Mouse (Mus musculus) macrophage (primary cell): ENCODE measurements around the gene Rps6ka1. TPM values are rescaled to one million over a fixed set of nuclear protein-coding genes. Genes with fewer than 3 reads are reported as not detected.

Source experiments
- H3K27ac ChIP-seq: fragments of 350-480 bp; formaldehyde crosslinking; 2 replicates; pipeline ENCODE4 v1.9.0; 2021
- H3K36me3 ChIP-seq: fragments of 350-480 bp; formaldehyde crosslinking; 2 replicates; pipeline ENCODE4 v1.9.0; 2021; ENCODE audit errors: inconsistent target
- H3K4me3 ChIP-seq: fragments of 350-480 bp; formaldehyde crosslinking; 2 replicates; pipeline ENCODE4 v1.9.0; 2021; ENCODE audit errors: inconsistent target
- H3K79me2 ChIP-seq: fragments of 350-480 bp; formaldehyde crosslinking; 2 replicates; pipeline ENCODE4 v1.9.0; 2021; ENCODE audit errors: inconsistent target
- WGBS: methylation state at CpG from one replicate; pipeline ENCODE4 v1.1.7; 2026; ENCODE audit warnings: inconsistent platforms; ENCODE audit not compliant: missing documents; 5-methylcytosine and 5-hydroxymethylcytosine counted together
- polyA plus RNA-seq: library from polyadenylated mRNA; stranded (reverse); fragments of 250-400 nt; gene quantifications from 3 replicates; pipeline ENCODE4 v1.2.4, GENCODE M21; 2018; ENCODE audit warnings: inconsistent platforms

The Rps6ka1 gene
- polyA plus RNA-seq, 1 experiment from 2014 or later: 43.0 TPM

DNA sequence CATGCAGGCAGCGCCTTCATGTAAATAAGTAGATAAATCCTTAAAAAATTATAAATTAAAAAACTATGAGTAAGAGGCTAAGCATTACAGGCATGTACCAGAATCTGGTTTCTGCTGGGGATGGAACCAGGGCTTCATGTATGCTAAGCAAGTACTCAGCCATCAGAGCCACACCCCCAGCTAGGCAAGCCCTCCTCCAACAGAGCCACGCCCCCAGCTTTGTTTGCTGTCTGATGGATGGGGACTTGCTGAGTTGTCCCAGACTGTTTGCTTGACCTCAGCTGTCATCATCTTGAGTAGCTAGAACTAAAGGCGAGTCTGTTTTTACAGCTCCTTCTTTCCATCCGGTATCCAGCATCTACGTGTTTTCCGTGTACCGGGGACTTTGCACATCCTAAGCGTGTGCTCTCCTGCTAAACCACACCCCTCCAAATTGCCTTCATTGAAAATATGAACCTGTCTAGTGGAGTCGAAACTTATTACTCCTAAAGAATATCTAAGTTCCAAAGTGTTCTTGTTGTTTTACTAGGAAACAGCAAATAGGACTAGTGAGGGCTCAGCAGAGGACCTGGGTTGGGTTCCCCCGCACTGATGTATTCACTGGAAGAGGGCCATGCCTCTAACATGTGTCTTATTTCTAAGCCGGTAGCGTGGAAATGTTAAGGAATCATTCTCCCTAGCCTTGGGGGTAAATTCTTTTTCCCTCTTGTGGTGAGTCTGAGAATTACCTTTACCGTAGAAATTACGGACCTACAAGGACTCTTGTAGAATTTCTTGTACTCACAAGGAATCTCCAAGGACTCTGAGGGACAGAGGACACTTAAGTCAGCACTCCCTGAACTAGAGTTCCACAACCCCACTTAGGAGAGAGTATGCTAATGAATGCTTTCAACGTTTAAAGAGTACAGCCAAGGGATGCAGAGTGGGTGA is 54.4 kb downstream of the Rps6ka1 start:
- Histone ChIP-seq H3K4me3 (no peak overlapping the region), H3K27ac (no peak overlapping the region)
- 77% methylated on average over 15 of the region's 15 CpGs for WGBS

DNA sequence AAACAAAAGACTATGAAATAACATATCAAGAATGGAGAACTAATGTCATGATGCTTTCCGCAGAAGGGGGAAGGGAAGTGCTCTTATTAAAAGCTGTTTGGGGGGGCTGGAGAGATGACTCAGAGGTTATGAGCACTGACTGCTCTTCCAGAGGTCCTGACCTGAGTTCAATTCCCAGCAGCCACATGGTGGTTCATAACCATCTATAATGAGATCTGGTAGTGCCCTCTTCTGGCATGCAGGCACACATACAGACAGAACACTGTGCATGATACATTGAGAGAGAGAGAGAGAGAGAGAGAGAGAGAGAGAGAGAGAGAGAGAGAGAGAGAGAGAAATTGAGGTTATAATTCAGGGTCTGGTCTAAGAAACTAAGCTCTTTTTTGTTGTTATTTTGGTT is 57.1 kb downstream of the Rps6ka1 start:
- Histone ChIP-seq H3K4me3 (no peak overlapping the region), H3K36me3 (no peaks in the 10 kb centered on the region), H3K27ac (no peak overlapping the region), H3K79me2 (no peaks in the 10 kb centered on the region)
- 0% methylated on average over 1 of the region's 1 CpGs for WGBS

More for the DNA sequence above, 54.4 kb downstream of the Rps6ka1 start:
- Histone ChIP-seq H3K79me2 (no peaks in the 10 kb centered on the region), H3K36me3 (no peaks in the 10 kb centered on the region)

GRCm38 (mm10) chr4:133829281-133830070 is 58.1 kb downstream of the Rps6ka1 start:
- Histone ChIP-seq H3K79me2 (no peaks in the 10 kb centered on the region), H3K4me3 (no peak overlapping the region), H3K36me3 (no peaks in the 10 kb centered on the region), H3K27ac (no peak overlapping the region)
- WGBS: 14% methylated on average over 9 of the region's 10 CpGs

GRCm38 (mm10) chr4:133827887-133828794 is 59.5 kb downstream of the Rps6ka1 start:
- Histone ChIP-seq H3K4me3 (no peak overlapping the region), H3K79me2 (no peaks in the 10 kb centered on the region), H3K27ac (no peak overlapping the region), H3K36me3 (no peaks in the 10 kb centered on the region)
- 38% methylated on average over 25 of the region's 25 CpGs for WGBS

GRCm38 (mm10) chr4:133827354-133827753 is 60.2 kb downstream of the Rps6ka1 start:
- no peak overlapping the region for H3K4me3 ChIP-seq
- H3K79me2 ChIP-seq: no peaks in the 10 kb centered on the region
- no peak overlapping the region for H3K27ac ChIP-seq
- no peaks in the 10 kb centered on the region for H3K36me3 ChIP-seq
- 84% methylated on average over 6 of the region's 6 CpGs for WGBS

GRCm38 (mm10) chr4:133825731-133826130 is 61.9 kb downstream of the Rps6ka1 start:
- WGBS: 66% methylated on average over 3 of the region's 3 CpGs
- Histone ChIP-seq H3K79me2 (no peaks in the 10 kb centered on the region), H3K4me3 (no peak overlapping the region), H3K36me3 (no peaks in the 10 kb centered on the region), H3K27ac (no peak overlapping the region)

GRCm38 (mm10) chr4:133820806-133821560 is 66.6 kb downstream of the Rps6ka1 start:
- Histone ChIP-seq H3K36me3 (no peaks in the 10 kb centered on the region), H3K79me2 (no peaks in the 10 kb centered on the region), H3K27ac (no peak overlapping the region), H3K4me3 (no peak overlapping the region)
- 22% methylated on average over 9 of the region's 9 CpGs for WGBS

DNA sequence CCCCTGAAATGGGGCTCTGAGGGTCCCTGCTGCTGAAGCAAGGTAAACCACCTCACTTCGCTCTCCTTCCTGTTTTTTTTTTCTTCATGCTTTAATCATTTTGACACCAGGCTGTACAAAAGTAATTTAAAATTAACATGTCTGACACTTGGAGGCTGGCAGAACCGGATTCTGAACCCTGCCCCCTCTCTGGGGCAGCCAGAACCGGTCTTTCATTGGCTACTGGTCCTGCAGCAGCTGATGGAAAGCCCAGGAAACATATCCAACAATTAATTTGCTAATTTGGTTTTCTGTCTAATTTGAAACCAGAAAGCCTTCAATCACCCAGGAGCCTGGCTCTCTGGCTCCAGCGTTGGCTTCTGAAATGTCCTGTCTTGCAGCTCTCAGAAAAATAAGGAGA is 67.4 kb downstream of the Rps6ka1 start:
- Histone ChIP-seq H3K4me3 (no peak overlapping the region), H3K27ac (no peak overlapping the region), H3K79me2 (no peaks in the 10 kb centered on the region), H3K36me3 (no peaks in the 10 kb centered on the region)
- WGBS: 16% methylated on average over 3 of the region's 4 CpGs

DNA sequence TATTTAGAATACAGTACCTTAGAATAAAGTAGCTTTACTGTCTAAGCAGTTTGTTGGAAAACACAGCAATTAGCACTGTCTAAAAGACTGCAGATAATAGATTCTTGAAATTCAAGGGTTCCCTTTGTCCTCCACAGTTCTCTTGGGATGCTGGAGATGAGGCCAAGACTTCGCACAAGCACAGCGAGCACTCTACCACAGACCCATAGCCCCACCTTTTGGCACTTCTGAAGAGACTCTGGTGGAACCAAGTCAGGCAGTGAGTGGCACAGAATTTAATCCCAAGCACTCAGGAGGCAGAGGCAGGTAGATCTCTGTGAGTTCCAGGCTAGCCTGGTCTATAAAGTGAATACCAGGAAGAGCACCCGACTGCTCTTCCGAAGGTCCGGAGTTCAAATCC is 70.2 kb downstream of the Rps6ka1 start:
- H3K36me3 ChIP-seq: no peaks in the 10 kb centered on the region
- no peak overlapping the region for H3K4me3 ChIP-seq
- H3K79me2 ChIP-seq: no peaks in the 10 kb centered on the region
- WGBS: 93% methylated on average over 5 of the region's 5 CpGs
- no peak overlapping the region for H3K27ac ChIP-seq

- Histone ChIP-seq H3K4me3 (no peak overlapping the region), H3K27ac (no peak overlapping the region), H3K79me2 (no peaks in the 10 kb centered on the region), H3K36me3 (no peaks in the 10 kb centered on the region)
- 25% methylated on average over 7 of the region's 7 CpGs for WGBS
Observed at GRCm38 (mm10) chr4:133816504-133816875, 71.1 kb downstream of the Rps6ka1 start.

DNA sequence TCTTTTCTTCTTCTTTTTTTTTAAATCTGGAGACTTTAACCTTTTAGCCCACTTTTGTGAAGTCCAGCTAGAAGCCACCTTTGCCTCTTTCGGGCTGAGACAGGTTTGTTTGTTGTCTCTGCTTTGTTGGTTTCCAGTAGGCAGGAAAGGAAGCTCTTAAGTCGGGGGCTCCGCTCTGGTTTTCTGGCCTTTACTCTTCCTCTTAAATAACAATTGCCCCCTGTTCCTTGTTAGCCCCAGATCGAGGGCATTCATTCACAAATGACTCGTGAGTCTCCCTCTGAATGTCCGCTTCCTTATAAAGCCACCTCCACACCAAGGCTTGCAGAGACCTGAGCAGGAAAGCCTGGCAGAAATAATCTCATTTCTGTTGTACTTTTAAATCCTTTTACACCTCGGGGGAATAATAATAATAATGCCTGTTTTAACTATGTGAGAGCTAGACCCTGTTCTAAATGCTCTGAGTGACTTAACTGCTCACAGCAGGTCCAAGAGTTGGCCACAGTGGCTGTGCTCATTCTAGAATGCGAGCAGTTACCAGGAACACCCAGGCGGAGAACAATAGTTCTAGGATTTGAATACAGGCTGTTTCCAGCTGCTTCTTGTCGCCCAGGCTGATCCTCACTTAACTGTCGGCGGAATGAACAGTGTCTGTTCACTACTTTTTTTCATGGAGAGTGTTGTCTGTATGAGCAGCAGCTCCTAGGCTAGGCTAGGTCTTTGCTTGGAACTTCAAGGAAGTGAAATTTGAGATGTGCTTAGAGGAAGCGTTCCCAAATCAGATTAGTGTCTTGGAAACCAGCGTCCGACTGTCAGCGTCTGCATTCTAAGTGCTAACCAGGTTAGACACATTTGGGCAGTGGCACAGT is 71.7 kb downstream of the Rps6ka1 start:
- Histone ChIP-seq H3K27ac (peak overlapping the region; percentile 89), H3K4me3 (no peak overlapping the region), H3K79me2 (no peaks in the 10 kb centered on the region), H3K36me3 (no peaks in the 10 kb centered on the region)
- WGBS: 24% methylated on average over 16 of the region's 16 CpGs

- Histone ChIP-seq H3K79me2 (no peaks in the 10 kb centered on the region), H3K27ac (peak overlapping the region; percentile 89), H3K36me3 (no peaks in the 10 kb centered on the region), H3K4me3 (peak overlapping the region; percentile 39)
- WGBS: 24% methylated on average over 24 of the region's 25 CpGs
Observed at GRCm38 (mm10) chr4:133814804-133815515, 72.6 kb downstream of the Rps6ka1 start.
